Mouse (Mus musculus): ENCODE data around the gene Anapc1.

Gene Anapc1

DNA sequence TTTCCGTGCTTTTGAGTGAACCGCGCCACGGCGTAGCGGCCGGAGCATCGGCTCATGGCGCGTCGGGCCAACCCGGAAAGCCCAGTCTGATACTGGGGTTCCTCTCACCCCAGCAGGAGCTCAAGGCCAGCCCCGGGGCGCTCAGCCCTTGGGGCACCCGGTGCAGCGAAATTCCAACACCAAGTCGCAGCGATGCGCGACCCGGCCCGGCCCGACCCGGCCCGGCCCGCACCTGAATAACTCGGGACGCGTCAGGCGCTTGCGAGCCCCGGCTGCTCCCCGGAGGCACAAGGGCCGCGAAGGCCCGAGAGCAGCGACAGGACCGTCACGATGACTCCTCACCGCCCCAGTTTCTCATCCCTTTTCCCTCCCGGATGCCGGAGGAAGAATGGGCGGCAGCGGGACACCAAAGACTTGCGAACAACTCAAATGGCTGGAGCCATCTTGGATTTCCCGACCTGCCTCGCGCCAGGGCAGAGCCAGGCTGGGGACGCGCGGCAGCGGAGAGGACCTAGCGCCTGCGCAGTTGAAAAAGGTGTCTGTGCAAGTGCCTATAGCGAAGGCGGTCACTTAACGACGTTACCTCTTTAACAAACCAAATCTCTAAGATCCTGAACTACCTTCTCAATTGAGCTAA is at the start of gene Anapc1:
TSS of gene Anapc1 (minus strand) at position 471 of the 637 bp plus-strand sequence.
- DNase-seq: peak; percentile 83

DNA sequence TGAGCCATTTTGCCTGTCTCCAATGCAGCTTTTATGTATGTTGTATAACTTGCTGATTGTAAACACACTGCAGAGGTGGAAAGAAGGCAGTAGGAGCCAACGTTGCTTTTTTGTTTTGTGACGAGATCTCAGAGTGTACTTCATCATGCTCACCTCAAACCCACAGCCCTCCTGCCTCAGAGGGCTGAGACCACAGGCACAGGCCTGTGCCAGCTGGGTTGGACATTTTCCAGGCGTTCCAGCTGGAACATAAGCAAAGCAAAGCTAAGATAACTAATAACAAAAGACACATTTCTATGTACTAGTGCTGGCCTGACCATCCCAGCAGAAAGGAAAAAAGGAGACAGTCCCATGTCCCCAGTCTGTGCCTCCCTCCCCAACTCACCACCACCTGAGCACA is 47.9 kb upstream of the Anapc1 start:
- DNase-seq: no peak

DNA sequence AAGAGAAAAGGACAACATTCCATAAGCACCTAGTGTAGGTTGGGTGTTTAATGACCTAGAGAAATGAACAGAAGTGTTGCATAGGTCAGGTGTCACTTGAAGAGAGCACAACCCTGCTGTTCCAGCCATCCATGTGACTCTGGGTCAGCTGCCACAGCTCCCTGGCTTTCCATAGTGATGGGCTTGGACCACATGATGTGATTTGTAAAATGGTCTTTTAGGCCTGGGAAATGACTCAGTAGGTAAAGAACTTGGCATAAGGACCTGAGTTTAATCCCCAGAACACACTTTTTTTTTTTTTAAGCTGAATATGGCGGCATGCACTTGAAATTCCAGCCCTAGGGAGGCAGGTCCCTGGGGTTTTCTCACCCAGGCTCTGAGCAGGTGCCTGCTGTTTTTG is 44.8 kb upstream of the Anapc1 start:
- no peak for DNase-seq

DNA sequence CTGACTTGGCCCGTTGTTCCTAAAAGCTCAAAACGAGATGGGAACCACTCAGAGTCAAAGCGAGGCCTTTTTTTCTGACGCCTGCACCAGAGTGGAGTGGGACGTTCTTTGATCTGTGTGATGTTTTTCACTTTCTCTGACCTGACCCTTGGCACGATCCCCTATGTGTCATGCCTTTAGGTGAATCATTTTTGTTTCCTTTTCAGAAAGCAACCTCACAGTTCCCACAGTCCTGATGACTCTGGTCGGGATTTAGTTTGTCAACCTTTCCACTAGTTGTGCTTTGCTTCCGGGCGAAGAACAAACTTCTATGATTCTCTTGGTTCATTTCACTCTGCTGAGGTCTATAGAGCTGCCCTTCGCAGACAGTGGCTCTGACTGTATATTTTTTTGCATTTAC is 44.3 kb upstream of the Anapc1 start:
- DNase-seq: no peak

DNA sequence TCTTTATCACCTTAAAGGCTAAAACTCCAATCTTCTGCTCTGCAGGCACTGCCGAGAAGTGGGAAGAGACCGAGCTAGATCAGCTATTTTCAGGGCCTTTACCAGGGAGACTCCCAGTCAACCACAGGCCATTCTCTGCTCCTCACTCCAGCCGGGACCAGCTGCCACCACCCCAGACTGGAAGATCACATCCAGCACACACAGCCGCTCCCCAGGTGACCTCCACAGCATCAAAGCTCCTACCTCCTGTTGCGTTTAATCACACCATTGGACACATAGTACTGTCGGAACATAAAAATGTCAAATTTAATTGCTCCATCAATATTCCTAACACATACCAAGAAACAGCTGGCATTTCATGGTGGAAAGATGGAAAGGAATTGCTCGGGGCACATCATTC is 42.0 kb upstream of the Anapc1 start:
- DNase-seq: no peak

DNA sequence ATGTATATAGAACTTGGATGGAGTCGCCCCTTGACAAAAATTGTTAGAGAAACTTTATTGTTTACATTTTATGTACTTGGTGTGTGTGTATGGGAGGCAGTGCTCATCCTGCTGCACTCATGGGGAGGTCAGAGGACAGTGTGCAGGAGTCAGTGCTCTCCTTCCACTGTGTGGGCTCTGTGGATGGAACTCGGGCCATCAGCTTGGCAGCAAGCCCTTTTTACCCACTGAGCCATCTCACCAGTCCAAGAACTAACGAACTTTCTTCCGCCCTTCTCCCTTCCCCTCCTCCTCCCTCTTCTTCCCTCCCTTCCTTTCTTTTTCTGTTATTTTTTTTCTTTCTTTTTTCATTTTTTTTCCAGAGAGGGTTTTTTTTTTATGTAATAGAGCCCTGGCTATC is 40.9 kb upstream of the Anapc1 start:
- no peak for DNase-seq

DNA sequence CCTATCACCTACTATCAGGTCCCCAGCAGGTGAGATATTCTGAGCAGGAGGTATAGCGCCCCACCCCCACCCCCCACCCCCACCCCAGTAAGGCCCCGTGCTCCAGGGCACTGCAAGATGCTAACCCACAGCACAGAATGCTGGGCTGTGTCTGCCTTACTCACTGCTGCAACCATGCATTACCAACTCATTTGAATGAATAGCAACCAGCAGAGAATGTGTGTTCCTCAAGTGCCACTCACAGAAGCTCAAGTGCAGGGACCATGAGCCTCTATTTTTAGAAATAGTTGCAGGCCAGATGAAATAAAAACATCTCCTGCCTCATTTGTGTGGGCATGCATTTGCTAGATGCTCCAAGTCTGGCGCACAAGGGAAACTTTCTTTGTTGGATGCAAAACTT is 40.4 kb upstream of the Anapc1 start:
- no peak for DNase-seq

DNA sequence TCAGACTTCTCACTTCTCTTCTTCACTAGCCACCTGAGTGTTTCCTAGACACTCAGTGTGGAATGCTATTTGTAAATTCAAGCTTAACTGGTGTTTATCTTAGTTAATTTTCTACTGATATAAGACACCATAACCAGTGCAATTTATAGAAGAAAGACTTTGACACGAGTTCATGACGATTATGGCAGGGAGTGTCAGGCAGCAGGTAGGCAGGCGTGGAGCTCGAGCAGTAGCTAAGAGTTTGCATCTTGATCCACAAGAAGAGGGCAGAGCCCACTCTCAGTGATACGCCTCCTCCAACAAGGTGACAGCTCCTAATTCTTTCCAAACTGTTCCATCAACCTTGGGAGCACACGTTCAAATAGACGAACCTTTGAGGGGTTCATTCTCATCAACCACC is 39.4 kb upstream of the Anapc1 start:
- no peak for DNase-seq

DNA sequence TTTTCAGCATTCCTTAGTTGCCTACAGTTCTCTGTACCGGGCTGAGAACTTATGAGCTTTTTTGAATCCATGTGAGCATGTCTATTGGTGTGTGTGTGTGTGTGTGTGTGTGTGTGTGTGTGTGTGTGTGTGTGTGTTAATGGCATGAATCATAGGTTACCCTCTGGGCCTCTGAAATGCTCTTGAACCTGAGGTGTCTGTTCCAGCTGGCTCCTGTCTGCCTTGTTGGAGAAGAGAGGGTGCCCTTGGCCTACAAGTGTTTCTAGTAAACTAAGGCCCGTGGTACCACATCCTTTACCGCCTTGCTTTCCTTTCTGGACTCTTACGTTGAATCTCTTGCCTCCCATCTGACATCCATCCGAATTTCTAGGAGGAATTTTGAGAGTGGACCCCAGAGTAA is 38.9 kb upstream of the Anapc1 start:
- DNase-seq: no peak

DNA sequence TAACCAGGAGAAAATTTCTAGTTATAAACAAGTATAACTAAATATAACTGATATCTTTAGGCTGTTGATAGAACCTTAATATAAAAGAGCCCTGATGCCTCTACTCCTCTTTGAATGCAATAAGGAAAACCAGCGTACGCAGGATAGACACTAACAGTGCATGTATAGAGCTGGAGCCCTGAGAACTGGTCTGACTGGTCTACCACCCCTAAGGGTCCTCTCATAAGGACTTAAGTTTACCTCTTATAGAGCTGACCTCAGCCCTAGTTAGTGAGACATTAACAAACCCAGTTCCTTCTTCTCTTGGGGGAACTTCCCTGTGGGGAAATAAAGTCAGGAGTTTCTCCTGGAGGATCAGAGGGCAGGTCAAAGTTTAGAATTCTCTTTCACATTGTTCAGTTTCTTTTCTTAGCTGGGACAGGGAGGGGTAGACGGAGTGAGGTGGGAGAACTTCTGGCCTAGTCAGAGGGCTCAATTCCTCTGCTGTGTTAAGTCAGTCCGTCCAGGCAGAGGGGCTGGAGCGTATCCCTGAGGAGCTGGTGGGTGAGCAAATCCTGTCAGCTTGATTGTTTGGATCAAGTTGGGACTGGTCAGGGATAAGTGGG is 35.0 kb upstream of the Anapc1 start:
- DNase-seq: no peak

DNA sequence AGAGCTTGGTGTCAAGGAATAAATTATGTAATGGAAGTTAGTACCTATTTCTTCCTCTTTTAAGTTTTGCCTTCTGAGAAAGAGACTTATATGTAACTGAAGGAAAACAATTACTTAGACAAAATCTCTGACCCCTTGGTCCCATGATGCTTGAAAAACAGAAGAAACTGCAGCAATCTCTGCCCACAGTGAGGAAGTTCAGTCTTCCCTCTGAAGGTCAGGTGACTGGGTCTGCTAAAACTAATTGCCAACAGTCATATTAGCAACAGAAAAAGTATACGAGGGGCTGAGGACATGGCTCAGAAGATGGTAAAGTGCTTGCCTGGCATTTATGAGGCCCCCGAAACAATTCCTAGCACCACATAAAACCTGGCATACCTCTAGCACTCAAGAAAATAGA is 32.2 kb upstream of the Anapc1 start:
- DNase-seq: no peak

DNA sequence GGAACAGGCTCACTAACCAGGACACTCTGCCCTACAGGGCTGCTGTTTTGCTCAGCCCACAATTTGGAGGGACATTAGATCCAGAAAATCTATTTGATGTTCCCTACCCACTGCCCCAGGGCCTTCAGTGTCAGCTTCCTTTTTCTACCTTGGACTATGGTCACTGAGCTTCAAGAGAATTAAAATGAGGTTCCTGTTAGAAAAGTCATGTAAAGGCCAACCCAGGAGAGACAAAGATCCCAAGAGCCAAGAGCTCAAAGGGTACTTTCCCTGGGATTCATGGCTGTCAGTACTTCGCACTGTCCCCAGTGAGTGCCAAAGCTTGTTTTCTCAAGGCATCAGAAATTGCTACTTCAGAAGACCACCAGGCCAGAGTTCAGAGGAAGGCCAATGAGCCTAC is 28.8 kb upstream of the Anapc1 start:
- no peak for DNase-seq

DNA sequence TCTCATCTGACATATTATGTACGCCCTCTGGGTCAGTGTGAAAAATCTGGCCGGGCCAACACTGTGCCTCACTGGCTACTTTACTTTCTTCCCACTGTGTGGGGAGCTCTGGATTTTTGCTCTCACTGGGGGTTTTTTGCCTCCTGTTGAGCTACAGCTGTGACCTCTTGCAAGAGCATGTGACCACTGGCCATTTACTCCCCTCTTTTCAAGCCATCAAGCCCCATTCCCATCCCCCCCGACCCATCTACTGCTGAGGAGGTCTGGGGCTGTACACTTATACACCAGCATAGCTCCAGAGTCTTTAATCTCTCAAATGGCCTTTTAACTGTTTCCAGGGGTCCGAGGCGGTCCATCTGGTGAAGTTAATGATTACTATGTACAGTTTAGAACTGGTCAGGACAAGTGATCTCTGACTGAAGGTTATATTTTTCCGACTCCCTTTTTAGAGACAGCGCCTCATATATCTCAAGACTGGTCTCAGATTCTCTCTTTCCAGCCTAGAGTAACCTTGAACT is 27.6 kb upstream of the Anapc1 start:
- DNase-seq: no peak

DNA sequence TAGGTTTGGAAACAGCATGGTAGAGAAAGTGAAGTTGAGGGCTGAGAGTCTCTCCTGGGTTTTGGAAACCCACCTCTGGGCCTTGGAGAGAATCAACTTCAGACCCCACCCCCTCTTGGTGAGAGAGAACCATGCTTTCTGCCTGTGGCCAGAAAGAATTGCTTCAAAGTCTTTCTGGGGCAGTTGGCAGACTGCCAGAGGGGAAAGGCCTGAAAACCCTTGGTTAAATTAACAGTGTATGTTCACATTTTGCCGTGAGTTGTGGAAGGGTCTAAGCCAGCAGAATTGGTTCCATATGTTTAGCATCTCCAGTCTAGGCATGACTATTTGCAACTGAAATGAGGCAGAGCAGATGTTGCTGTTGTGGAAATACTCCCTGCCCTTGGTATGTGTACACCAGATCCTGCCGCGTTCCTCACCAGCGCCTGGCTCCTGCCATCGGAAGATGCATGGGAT is 26.4 kb upstream of the Anapc1 start:
- DNase-seq: no peak

DNA sequence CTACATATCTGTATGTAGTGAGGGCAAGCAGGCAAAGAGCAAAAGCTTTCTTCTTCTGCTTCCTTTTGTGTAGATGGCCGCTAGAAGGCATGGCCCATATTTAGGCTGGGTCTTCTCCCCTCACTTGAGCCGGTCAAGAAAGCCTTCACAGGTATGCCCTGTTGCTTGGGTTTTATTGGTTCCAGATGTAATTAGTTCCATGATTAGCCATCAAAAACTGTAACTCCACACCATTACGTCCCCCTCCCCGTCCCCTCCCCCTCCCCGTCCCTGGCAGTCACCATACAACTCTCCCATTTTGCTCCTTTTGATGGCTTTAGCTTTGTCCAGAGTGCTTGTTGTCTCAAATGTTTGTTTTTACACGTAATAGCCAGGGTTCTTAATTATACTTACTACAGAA is 25.7 kb upstream of the Anapc1 start:
- no peak for DNase-seq

DNA sequence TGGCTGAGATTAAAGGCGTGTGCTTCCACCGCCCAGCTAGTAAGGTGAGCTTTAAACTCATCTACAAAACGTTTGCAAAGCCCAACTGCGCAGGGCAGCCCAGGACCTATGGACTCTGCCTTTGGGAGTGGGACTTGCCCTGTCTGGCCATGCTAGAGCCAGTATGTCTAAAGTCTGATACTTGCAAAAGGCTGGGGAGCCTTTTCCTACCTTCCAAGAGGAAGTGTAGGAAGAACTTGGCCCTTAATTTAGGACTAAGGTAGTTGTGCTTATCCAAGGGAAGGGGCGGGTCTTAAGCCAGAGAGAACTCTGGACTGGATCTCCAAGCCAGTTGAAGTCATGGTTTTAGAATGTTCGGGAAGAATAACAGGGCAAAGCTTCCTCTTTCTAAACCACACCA is 23.4 kb upstream of the Anapc1 start:
- DNase-seq: no peak

DNA sequence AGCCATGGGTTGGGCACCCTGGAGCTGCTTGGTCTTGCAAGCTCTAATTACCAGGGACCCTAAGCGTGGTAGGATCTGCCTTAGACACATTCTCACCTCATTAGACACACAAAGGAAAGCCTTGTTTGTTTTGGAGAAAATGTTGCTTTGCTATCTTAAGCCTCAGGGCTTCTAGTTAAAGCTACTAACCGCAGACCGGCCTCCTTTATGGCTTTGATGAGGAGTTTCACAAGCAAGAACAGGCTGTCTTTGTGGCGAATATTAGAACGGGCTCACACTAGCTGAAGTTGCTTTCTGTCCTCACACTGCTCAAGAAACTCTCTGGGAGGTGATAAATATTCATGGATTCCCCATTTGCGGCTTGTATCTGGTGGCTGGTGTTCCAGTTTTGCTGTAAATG is 22.1 kb upstream of the Anapc1 start:
- no peak for DNase-seq

DNA sequence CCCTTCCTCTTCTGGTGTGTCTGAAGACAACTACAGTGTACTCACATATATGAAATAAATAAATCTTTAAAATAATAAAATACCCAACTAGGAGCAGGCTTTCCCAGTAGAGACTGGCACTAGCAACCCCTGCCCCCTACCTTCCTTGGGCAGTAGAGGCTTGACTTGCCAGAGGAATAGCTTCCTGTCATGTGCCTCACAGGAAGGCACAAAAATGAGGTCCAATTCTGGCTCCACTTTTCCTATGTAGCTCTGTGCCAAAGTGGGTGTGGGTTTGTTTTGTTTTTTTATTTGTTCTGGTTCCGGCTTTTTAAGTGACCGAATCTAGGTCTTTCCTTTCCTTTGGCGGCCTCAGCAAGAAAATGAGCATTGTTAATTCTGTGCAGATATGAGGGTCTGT is 17.3 kb upstream of the Anapc1 start:
- DNase-seq: no peak

DNA sequence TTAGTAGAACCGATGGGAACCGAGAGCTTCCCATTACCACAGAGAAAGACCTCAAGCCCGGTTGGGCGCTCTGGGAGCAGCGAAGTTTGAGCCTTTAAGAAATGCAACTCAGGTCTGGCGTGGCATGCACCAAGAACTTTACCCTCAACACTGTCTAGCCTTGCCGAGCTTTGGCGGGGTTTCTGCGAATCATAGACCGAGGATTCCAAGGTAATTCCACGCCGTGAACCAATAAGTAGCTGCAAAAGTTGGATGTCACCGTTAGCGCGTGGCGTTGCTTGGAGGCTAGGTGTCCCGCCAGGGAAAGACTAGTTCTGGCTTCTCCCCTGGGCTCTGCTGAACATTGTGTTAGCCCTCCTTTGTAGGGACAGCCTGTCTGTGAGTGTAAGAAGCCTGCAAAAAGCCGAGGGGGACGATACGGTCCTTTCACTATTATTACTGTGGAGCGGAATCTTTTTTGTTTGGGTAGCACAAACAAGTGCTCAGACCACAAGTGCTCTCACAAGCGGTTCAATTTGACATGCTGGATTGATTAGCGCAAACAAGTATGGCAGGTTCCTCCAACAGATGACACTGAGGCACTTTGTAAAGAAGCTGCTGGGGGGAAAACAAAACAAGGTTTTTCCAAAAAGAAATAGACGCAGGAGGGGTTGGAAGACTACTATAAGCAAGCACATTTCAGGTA is 12.2 kb upstream of the Anapc1 start:
- no peak for DNase-seq

DNA sequence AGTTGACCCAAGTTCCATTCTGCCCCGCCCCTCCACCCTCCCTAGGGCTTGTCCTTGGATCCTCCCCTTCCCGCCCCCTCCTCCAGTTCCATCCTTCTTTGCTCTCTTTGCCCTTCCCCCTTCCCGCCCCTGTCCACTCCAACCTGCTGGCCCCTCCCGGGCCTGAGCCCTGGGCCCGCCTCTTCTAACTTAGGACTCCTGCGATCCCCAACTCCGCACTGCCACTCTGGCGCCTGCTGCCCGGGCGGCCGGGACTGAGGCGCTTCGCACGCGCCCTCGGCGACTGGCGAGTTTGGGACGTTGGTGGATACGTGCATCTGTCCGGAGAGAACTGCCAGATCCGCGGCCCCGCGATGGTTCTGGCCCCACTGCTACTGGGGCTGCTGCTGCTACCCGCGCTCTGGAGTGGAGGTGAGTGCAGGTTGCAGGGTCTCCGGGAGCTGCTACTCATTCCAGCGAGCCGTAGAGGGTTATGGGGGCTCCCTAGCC is 11.5 kb upstream of the Anapc1 start, which contains the start of gene Mertk:
TSS of gene Mertk (plus strand) at position 264 of the 489 bp plus-strand sequence.
- DNase-seq: peak; percentile 21

DNA sequence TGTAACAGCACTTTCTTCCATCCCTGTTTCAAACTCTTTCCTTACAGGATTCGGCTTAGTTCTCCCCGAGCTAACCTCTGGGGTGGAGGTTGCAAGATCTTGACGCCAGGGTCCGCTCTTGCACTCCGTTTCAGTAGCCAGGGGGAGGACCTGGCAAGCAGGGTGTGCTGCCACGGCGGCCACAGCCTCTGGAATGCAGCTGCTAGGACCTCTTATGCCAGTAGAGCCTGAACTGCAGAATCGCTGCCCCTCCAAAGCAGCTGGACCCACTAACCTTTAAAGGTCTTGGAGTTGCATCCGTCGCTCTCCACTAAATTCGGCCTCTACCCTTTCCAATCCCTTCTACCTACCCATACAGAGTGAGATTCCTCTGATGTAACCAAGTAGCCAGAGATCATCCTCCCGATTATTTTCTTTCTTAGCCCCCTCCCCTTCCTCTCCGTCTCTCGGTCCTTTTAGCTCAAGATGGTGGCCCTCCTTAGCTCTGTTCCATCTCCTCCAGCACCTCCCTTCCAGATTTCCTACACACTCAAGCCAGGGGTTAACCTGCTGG is 11.0 kb upstream of the Anapc1 start:
- peak; percentile 29 for DNase-seq

DNA sequence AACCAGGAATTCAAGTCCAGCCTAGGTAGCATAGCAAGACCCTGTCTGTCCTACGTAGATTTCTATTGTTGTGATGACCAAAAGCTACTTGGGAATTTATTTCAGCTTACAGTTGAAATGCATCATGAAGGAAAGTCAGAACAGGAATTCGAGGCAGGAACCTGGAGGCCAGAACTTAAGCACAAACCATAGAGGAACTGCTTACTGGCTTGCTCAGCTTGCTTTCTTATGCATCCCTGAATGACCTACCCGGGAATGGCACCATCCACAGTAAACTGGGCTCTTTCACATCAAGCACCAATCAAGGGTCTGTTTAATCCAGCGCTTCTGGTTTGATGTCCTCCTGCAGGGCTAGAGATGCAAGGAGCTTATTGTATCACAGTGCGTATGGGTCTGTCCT is 10.4 kb upstream of the Anapc1 start:
- no peak for DNase-seq

DNA sequence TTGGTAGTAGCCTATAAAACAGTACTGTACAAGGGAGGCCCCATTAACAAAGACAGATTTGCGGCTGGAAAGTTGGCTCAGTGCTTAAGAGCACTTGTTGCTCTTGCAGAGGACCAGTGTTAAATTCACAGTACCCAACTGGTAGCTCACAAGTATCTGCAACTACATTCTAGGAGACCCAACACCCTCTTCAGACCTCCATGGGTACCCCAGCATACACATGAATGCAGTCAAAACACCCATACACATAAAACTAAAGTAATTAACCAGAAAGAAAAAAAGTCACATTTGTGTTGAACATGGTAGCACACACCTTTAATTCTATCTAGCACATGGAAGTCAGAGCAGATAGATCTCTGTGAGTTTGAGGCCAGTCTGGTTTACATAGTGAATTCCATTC is 9.9 kb upstream of the Anapc1 start:
- no peak for DNase-seq

DNA sequence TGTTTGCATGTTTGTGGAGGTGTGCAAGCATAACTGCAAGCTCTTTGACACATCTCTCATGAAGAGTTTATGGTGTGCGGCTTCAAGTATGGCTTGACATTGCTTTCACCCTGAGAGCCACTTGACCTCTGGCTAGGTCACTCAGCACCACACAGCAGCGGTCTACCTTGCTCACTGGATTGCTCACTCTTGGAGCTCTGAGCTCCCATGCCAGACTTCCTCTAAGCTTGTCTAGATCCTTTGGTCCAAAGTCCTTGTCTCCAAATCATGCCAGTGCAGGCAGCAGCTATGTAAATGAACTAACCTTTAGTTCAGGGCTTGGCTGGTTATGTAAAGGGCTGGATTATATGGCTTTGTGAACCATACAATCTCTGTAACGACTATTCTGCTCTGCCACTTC is 9.2 kb upstream of the Anapc1 start:
- DNase-seq: no peak
